Comparison of ENCODE assay signal across 10 mouse cellular contexts in genomic region chr3:87376195-87377165, GRCm38 (mm10). TPM values are rescaled to one million over a fixed set of nuclear protein-coding genes. Genes with fewer than 3 reads are reported as not detected.
DNase-seq lines count a peak whose midpoint lies in the region; ATAC-seq and TF ChIP-seq lines count a peak whose summit lies in the region.
"Had no signal": no experiment of that assay in that cellular context is flagged by ENCODE, and none has a peak within 500 bp of the region (broad histone marks: within the 10 kb centered on the region; RNA-seq: fewer than 3 reads in every experiment).

TSS of gene Fcrl1 (plus strand) at chr3:87376387.

- H3K36me3 ChIP-seq in stomach, embryonic 15.5 days = no peaks in the 10 kb centered on the region
- H3K36me3 ChIP-seq in stomach, postnatal 0 days (ENCODE audit: control insufficient read depth, insufficient read depth, low read length) = no peaks in the 10 kb centered on the region
- H3K36me3 ChIP-seq in intestine, postnatal 0 days (ENCODE audit: control insufficient read depth, insufficient read depth) = no peaks in the 10 kb centered on the region
- no peaks in the 10 kb centered on the region for H3K36me3 ChIP-seq in heart, adult 2 months (ENCODE audit: control insufficient read depth, insufficient read depth, low read length)

- no peaks in the 10 kb centered on the region for H3K79me2 ChIP-seq in heart, adult 2 months (replicated peaks; ENCODE audit: control insufficient read depth, insufficient read depth, low read length)

- no peak for TF ChIP-seq CTCF in stomach, postnatal 0 days (IDR thresholded peaks at IDR 0.05; ENCODE audit: low read depth)
- TF ChIP-seq CTCF in intestine, postnatal 0 days (IDR thresholded peaks at IDR 0.05; ENCODE audit: low read depth) = no peak
- TF ChIP-seq CTCF in heart, adult 2 months (IDR thresholded peaks at IDR 0.05) = no peak

- no peaks in the 10 kb centered on the region for H3K9me3 ChIP-seq in stomach, embryonic 15.5 days
- no peaks in the 10 kb centered on the region for H3K9me3 ChIP-seq in stomach, postnatal 0 days (ENCODE audit: control insufficient read depth, low read length)
- H3K9me3 ChIP-seq in intestine, postnatal 0 days (ENCODE audit: control insufficient read depth) = no peaks in the 10 kb centered on the region

- no peak for TF ChIP-seq POLR2A in heart, adult 2 months (IDR thresholded peaks at IDR 0.05; ENCODE audit: insufficient read depth, low read depth, low read length)

- no peak within 1 kb of the TSS for H3K27ac ChIP-seq in stomach, embryonic 15.5 days
- H3K27ac ChIP-seq in stomach, postnatal 0 days (replicated peaks) = no peak within 1 kb of the TSS
- H3K27ac ChIP-seq in intestine, postnatal 0 days (ENCODE audit: low read depth, low read length) = no peak within 1 kb of the TSS
- no peak within 1 kb of the TSS for H3K27ac ChIP-seq in heart, adult 2 months

- no peaks in the 10 kb centered on the region for H3K27me3 ChIP-seq in stomach, embryonic 15.5 days (replicated peaks)
- H3K27me3 ChIP-seq in stomach, postnatal 0 days (ENCODE audit: control insufficient read depth, insufficient read depth, low read length) = no peaks in the 10 kb centered on the region
- H3K27me3 ChIP-seq in intestine, postnatal 0 days (replicated peaks; ENCODE audit: control insufficient read depth, insufficient read depth, low read length) = no peaks in the 10 kb centered on the region
- no peaks in the 10 kb centered on the region for H3K27me3 ChIP-seq in heart, adult 2 months (ENCODE audit: control insufficient read depth, insufficient read depth, low read length)

- H3K4me2 ChIP-seq in stomach, embryonic 15.5 days = peak within 1 kb of the TSS; percentile 30; the same call in 1 of the 2 replicates
- H3K4me2 ChIP-seq in stomach, postnatal 0 days (replicated peaks; ENCODE audit: low read depth) = no peak within 1 kb of the TSS
- peak within 1 kb of the TSS; percentile 40; the same call in 1 of the 2 replicates for H3K4me2 ChIP-seq in intestine, postnatal 0 days (replicated peaks; ENCODE audit: low read depth)

- ATAC-seq in stomach, embryonic 15.5 days (ENCODE audit: insufficient read depth, low FRiP score, low read depth) = no peak
- no peak for ATAC-seq in stomach, postnatal 0 days (ENCODE audit: low FRiP score, low TSS enrichment)
- no peak for ATAC-seq in intestine, postnatal 0 days

- 64% methylated on average over 18 of the region's 18 CpGs for WGBS in stomach, embryonic 15.5 days
- WGBS in stomach, postnatal 0 days = 65% methylated on average over 18 of the region's 18 CpGs
- 52% methylated on average over 18 of the region's 18 CpGs for WGBS in intestine, postnatal 0 days
- 77% methylated on average over 18 of the region's 18 CpGs for WGBS in heart, adult 2 months

- TF ChIP-seq EP300 in stomach, postnatal 0 days (optimal IDR thresholded peaks at IDR 0.05) = no peak
- TF ChIP-seq EP300 in heart, adult 2 months (IDR thresholded peaks at IDR 0.05; ENCODE audit: insufficient read depth, low read depth, low read length) = no peak

- no peak within 1 kb of the TSS for H3K4me3 ChIP-seq in stomach, embryonic 15.5 days (replicated peaks)
- no peak within 1 kb of the TSS for H3K4me3 ChIP-seq in stomach, postnatal 0 days (ENCODE audit: low read depth, low read length)
- H3K4me3 ChIP-seq in intestine, postnatal 0 days (ENCODE audit: low read depth, low read length) = no peak within 1 kb of the TSS
- H3K4me3 ChIP-seq in heart, adult 2 months = no peak within 1 kb of the TSS

- intact Hi-C loops in heart, adult 2 months (cut with DNase I) = no loop called here

- no peak for DNase-seq in stomach, postnatal 0 days (ENCODE audit: low spot score)
- DNase-seq in ZHBTc4 (ENCODE audit: low read depth, low spot score) = peak; percentile 24
- DNase-seq in telencephalon, adult 2 months (ENCODE audit: low read depth, low spot score) = peak; percentile 9
- no peak for DNase-seq in adrenal gland, adult 18-20 months (ENCODE audit: low spot score in 2 of 2)
- no peak for DNase-seq in kidney, postnatal 4 days
- DNase-seq in heart, adult 2 months = no peak
- DNase-seq: kidney, adult 9 months; thymus, postnatal 4 days had no signal

- H3K4me1 ChIP-seq in stomach, embryonic 15.5 days = no peaks in the 10 kb centered on the region
- no peaks in the 10 kb centered on the region for H3K4me1 ChIP-seq in stomach, postnatal 0 days (replicated peaks; ENCODE audit: control insufficient read depth, insufficient read depth)
- H3K4me1 ChIP-seq in intestine, postnatal 0 days (replicated peaks; ENCODE audit: control insufficient read depth, insufficient read depth, low read length) = no peaks in the 10 kb centered on the region
- no peaks in the 10 kb centered on the region for H3K4me1 ChIP-seq in heart, adult 2 months (ENCODE audit: control insufficient read depth, insufficient read depth, low read length)

- H3K9ac ChIP-seq in stomach, embryonic 15.5 days = no peak within 1 kb of the TSS
- no peak within 1 kb of the TSS for H3K9ac ChIP-seq in stomach, postnatal 0 days (ENCODE audit: low read length)
- H3K9ac ChIP-seq in intestine, postnatal 0 days (ENCODE audit: low read depth, low read length) = no peak within 1 kb of the TSS
- no peak within 1 kb of the TSS for H3K9ac ChIP-seq in heart, adult 2 months (ENCODE audit: low read depth, low read length)

RNA-seq across cellular contexts. Expression of gene Fcrl1, which starts in this region (rescaled TPM):
- polyA plus RNA-seq in stomach, embryonic 15.5 days (2015; fragmentation: Nextera tagmentation; extraction: Ambion mirVana) = 0.28 TPM in 2 replicates
- polyA plus RNA-seq in stomach, postnatal 0 days (2015; fragmentation: Nextera tagmentation; extraction: Ambion mirVana) = 0.39 and 0.52 TPM in 2 replicates
- 0.25 and 0.59 TPM in 2 replicates for polyA plus RNA-seq in intestine, postnatal 0 days (2015; fragmentation: Nextera tagmentation; extraction: Ambion mirVana)
- total RNA-seq in adrenal gland, adult 18-20 months (2021) = under 1 TPM; 0.13 to 0.35 TPM
- total RNA-seq in heart, adult 2 months (2021) = under 1 TPM in 1 of 2 experiments, not detected in 1; 0.45 TPM
- 0.41 and 0.78 TPM in 2 replicates for polyA plus RNA-seq in heart, adult 2 months (2012; rRNA removed)

Comparison
In these comparisons a context has a peak if more than half of its experiments do, and no peak if none do; other contexts are left out.
1. DNase-seq: peak in ZHBTc4 (single experiment) and telencephalon, adult 2 months (single experiment); none in stomach, postnatal 0 days (single experiment), adrenal gland, adult 18-20 months (0 of 2), kidney, postnatal 4 days (0 of 2) and heart, adult 2 months (0 of 2).